Mouse (Mus musculus) lung, postnatal 14 days (tissue): ENCODE data around the gene Ccnl2.

ENCODE experiments used
- DNase-seq: peaks from one replicate; pipeline ENCODE4 v3.0.0; 2021

Ccnl2 gene

GRCm38 (mm10) chr4:155871404-155871803 is 59.1 kb downstream of the Ccnl2 start:
- no peak for DNase-seq
